Mouse (Mus musculus) frontal cortex, postnatal 36 days (tissue): Measurements from ENCODE around the gene Spata32.
A peak's percentile ranks its signal among the peaks of the same experiment; 100 is the strongest.
"Not testable (repeated sequence)": the region's sequence is repeated elsewhere in the genome, so short reads cannot be mapped to it uniquely, and the experiment has no call there.

Experiments
- DNase-seq, 2 experiments: peaks; one replicate each; pipeline ENCODE4 v3.0.0; 2022; ENCODE audit warnings: low spot score in 2 of 2

Gene Spata32

DNA sequence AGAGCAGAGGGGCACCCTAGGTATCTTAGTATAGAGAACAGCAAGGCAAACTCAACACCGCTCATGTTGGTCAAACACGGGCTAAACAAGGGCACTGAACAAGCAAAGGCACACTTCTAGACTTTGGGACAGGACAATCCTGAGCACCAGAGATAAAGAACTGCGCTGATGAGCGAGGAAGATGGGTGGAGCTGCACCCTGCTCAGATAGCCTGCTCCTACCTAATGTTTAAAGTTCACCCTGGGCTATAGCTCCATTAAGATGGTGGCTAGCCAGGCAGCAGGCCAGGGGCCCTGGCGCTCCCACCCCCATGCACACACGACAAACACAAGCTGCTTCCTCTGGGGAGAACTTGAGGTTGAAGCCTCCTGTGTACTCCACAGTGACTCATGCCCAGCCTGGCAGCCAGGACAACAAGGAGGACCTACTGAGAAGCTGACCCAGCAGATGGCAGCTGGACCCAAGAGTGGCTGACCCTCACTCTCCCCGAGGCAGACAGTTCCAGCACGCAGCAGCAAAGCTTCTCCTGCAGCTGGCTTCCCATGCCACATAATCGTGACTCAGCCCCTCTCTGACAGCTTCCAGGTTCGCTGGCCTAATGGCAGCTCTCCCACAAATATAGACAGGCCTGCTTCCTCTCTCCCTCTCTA is 28.0 kb upstream of the Spata32 start:
- peak in 1 of 2 experiments; percentile 42 for DNase-seq

DNA sequence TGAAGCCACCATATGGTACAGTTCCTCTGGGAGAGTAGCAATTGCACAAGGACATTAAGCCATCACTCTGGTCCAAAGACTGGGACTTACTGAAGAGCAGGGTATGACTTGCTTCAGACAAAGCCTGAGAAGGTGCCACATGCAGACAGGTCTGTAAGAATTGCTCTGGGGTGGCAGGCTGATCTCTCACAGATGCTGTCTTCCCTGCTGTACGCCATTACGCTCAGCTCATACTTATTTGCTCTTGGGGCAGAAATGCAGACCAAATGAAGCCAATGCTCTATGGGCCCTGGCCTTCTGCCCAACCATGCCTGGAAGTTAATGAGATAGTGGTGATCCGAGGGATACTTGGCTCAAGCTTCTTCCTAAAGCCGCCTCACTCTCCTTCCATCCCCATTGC is 26.6 kb upstream of the Spata32 start:
- no peak for DNase-seq

DNA sequence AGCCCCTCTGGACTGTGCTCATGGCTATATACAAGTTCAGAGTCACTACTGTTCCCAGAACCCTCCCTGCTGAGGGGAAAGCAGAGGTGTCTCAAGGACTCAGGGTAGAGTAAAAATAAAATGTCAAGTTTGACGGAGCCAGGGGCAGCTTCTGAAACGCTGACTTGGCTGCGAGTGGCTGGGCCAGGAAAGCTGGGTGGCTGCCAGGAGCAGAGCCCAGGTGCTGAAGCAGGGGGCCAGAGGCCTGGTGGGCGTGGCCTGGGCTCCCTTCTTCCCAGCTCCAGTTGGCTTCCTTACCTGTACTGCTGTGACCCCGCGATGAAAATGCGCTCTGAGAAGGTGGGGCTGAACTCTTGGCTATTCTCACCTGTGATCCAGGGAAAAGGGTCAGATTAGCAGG is 22.5 kb upstream of the Spata32 start:
- no peak for DNase-seq

DNA sequence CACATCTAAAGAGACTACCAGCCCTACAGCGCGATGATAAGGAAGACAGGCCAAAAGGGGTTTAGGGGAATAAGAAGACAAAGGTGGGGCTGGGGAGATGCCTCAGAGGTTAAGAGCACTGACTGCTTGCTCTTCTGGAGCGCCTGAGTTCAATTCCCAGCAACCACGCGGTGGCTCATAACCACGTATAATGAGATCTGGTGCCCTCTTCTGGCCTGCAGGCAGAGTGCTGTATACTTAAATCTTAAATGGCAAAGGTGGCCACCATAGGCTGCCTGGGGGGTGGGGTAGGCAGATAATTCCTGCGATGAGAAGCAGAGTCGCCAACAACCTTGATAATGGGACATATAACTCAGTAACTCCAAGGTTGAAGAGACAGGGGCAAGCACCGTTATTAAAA is 19.5 kb upstream of the Spata32 start:
- no peak for DNase-seq

DNA sequence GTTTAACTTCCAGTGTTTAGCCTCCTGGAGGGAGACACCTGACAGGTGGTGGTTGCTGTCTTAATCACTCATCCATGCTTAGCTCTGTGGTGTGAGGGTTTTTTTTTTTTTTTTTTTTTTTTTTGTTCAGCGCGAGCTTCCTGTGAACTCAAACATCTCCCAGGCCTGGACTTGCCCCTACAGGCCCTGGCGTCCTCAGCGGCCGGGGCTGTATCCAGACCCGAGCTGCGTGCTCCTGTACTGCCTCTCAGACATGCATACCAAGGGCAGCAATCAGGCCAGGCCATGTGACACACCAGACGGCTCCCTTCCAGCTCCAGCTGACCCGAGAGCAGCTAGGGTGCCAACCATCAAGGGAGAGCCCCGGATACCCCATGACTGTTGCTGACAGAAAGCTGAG is 18.7 kb upstream of the Spata32 start:
- DNase-seq, result no peak

DNA sequence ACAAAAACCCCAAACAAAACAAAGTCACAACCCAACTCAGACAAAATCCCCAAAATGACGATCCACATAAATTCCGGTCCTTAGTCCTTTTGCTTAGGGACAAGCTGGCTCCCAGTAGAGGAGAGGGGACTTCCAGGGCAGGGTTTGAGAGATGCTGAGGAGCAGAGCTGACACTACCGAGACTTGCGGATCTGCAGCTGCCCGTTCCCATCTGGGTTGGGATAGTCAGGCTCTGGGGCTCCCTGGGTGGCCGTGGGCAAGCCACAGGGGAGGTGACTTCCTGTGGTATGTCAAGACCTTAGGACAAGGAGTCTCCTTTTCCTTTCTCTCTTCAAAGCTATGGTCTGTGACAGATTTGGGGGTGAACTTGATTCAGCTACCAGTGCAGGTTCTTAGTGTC is 18.2 kb upstream of the Spata32 start:
- DNase-seq, result no peak

DNA sequence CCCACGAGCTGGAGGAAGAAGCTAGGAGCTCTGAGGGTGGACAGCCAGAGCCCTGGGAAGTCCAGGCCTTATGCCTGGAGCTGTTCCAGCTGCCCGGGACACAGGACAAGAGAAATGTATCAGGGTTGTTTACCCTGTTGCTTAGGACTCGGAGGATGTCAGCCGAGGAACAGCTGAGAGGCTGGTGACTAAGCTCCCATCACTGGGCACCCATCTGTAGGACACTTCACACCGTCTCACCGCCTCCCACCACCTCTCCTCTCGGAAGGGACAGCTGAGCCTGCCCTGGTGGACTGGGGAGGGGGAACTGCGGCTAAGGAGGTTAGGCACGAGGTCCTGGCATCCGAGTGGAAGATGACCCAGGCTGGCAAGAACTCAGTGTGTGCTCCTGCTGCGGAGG is 17.5 kb upstream of the Spata32 start:
- no peak for DNase-seq

DNA sequence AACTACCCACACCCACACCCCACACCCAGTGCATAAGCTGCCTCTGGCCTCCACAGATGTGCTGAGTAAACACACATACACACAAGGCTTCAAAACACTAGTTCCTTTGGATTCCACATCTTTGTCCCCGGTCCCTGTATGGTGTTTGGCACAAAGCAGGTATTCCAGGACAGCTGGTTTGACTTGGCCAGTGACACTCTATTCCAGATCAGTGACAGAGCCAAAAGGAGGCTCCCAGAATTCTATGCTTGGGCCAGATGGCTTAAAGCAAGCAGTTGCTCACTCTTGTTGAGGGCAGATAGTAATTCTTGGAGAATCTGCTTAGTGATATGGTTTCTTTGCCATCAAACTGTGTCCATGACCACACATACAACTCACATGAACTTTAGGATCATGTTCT is 16.2 kb upstream of the Spata32 start:
- no peak for DNase-seq

DNA sequence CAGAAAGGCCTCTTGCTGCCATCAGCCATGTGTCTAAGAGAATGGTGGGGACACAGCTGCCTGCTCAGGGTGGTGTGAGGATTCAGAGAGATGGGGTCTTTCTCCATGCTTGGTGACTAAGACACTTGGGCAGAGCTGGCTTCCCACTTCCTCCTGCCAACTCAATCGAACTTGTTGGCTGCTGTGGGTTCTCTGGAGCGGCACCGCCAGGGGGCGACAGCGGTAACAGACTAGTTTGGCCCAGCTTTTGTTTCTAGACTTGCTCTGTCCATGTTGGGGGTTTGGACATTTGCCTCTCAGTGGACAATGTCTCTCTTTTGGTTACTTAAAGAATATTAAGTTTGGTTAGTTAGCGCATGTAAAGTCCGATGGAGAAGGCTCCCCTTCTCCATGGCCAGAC is 14.7 kb upstream of the Spata32 start:
- DNase-seq, result peak; percentile 75 to 82

DNA sequence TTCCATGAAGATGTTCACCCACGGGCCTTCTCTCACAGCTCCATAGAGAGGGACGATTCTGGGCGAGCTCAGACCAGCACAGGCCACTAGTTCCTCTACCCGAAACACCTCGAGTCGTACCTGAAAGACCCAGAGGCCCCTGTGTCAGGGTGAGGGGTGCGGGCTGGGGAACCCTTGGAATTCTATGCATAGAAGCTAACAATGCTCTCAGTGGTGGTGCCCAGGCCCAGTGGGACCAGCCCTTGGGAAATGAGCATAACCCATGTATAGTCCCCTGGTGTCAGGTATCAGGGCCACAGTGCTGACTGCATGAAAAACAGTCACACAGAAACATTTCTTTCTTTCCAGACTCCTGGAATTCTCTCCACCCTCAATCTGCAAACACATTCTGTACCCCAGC is 13.1 kb upstream of the Spata32 start:
- no peak for DNase-seq

DNA sequence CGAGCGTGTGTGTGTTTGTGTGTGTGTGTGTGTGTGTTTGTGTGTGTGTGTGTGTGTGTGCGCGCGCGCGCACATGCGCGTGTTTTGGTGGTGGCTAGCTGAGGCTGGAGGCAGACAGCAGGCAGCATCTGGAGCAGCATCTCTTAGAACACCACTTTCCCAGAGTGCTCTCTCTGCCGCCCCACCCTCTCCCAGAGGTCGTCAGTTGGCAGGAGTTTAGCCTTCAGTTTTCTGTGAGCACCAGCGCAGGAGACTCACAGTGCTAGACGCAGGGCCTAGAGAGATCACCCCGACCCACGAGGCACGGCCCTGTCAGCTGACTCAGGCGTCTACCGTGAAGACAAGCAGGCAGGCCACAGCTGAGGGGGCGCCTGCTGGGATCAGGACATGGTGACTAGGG is 12.4 kb upstream of the Spata32 start:
- DNase-seq, result no peak

DNA sequence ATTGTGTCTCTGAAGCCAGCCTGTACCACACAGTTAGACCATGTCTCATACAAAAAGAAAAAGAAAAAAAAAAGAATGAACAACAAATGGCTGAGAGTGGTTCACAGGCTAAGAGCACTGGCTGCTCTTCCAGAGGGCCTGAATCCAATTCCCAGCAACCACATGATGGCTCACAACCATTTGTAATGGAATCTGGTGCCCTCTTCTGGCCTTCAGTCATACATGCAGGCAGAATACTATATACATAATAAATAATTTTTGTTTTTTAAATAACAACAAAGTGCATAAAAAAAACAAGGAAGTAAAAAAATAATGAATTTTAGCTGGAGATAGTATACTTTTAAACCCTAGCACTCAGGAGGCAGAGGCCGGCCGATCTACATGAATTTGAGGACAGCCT is 11.4 kb upstream of the Spata32 start:
- no peak for DNase-seq

DNA sequence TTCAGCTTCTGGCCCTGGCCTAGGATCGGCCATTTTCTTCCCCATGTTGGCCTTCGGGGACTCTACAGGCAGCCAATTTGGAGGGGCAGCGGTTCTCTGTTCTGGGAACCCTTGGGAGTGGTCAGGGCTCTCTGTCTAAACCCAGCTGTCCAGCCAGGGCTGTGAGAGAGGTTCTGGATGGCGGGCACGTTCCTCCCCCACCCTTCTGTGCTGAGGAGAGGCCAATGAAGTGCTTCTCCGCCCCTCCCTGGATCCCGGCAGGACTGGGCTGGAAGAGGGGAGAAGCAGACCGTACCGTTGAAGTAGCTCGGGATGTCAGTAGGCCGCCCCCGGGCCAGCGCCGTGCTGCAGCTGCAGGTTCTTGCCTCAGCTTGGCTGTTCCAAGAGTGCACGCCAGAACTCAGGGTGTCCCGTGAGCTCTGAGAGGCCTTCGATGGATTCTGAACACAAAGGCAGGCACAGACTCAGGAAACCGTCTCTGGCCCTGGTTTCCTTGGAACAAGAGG is 5.8 kb upstream of the Spata32 start:
- no peak for DNase-seq

DNA sequence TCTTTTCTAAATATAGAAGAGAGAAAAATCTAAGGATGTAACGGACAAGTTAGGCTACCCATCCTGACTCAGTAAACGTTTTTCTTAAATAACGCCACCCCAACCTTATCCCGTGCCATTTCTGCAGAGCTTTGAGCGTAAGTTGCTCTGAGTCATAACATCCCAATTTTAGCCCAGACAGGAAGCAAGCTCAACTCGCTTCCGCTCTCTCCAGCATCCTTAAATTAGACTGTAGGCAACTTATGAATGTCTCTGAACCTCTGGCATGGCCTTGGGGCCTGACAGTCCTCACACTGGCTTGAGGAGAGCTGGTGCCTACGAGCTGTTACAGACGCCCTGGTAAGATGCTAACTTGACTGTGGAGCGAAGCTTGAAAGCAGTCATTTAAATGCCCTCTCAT is 5.2 kb upstream of the Spata32 start:
- peak; percentile 50 to 60 for DNase-seq

DNA sequence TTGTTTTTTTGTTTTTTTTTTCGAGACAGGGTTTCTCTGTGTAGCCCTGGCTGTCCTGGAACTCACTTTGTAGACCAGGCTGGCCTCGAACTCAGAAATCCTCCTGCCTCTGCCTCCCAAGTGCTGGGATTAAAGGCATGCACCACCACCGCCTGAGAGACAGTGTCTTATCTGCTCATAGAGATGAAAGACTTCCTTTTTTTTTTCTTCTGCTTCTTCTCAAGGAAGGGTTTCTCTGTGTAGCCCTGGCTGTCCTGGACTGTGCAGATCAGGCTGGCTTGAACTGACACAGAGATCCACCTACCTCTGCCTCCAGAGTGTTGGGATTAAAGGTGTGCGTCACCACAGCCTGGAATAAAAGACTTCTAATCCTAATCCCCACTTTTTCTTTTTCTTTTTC is 4.5 kb upstream of the Spata32 start:
- DNase-seq, result not testable (repeated sequence)

DNA sequence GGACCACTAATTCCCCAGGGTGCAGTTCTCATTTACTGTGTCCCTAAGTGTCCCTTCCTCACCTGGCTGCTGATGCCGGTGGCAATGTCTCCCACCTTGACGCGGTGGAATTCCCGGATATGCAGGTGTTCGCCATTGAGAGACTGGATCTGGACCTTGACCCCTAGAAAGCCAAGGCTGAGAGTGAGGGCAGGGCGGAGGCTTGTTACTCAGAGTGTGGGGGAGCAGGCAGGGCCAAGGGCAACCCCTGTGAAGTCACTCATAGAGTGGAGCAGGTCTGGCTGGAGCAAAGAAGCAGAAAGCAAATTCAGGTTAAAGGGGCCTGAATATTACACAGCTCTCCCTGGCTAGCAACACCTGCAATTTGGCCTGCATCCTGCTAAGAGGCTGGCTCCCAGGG is 3.2 kb upstream of the Spata32 start:
- no peak for DNase-seq

DNA sequence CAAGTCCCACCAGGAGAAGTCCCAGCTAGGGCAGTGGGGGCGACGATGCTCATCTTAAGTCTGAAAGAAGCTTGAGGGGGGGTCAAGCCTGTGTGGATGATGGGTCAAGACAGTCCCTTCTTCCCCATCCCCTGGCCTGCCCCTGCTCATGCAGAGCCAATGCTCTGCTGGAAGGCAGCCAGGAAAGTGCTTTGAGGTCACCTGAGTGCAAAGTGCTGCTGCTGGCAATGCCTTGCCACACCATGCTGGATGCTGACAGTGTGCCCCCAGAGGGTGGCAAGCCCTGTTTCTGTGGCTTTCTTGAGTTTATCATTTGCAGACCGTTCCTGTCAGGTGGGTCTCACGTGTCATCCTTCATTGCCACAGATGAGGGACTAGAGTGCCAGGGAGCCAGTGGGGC is 1.8 kb upstream of the Spata32 start:
- DNase-seq, result no peak

DNA sequence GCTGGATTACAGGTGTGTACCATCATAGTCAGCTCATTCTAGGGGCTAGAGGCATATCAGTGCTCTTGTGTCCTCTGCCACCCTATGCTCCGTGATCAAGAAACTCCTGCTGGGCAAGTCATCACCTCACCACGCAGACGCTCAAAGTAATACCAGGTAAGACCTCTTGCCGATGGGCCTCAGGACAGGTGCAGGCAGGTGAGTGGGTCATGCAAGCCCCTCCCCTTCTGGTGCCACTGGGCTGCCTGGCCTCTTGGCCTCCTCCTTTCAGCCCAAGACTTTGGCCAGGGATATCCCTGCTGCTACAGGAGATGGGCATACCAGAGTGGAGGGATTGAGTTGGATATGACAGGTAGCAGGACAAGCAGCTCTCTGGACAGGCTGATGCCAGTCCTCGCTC is 1.0 kb upstream of the Spata32 start:
- DNase-seq, result no peak

DNA sequence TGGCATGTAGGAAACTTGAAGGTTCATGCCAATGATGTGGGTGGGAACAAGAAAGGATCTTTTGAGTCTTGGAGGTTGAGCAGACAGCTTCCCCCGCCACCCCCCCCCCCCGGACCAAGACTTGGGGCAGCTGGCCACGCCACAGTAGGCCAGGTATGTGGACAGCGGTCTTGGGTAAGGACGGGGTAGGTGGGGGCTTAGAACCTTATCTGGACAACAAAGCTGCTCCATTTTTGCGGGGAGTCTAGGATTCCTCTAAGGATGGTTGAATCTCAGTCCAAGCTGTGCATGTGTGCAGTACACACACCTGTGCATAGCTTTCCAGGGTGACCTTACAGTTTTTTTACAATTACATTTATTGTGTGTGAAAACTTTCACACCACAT is 277 bp upstream of the Spata32 start:
- no peak for DNase-seq

DNA sequence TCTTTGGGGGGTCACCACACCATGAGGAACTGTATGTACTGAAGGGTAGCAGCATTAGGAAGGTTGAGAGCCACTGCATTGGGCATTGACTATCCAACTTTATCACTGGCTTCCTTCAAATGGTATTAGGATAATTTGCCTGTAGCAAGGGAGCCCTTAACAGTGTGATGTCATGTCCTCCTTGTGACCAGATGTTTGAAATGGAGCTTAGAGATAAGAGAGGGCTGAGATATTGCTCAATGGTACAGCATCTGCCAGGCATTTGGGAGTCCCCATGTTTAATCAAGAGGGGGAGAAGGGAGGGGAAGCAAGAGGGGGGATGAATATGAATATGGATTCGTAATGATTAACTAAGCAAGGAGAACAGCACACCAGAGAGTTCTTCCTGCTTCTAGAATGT is 2.9 kb downstream of the Spata32 start:
- no peak for DNase-seq

DNA sequence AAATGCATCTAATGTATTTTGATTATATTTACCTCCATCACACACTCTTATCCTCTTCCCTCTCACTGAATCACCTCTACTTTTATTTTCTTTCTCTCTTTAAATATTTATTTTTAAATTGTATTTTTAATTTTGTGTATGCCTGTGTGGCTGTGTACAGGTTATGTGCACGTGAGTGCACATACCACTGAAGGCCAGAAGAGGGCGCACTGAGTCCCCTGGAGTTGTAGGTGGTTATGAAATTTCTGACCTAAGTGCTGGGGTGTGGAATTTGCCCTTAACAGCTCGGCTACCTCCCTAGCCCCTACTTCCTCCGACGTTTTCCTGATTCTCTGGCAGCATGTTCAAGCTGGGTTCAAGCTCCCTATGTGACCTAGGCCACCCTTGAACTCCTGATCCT is 4.5 kb downstream of the Spata32 start:
- DNase-seq, result no peak

DNA sequence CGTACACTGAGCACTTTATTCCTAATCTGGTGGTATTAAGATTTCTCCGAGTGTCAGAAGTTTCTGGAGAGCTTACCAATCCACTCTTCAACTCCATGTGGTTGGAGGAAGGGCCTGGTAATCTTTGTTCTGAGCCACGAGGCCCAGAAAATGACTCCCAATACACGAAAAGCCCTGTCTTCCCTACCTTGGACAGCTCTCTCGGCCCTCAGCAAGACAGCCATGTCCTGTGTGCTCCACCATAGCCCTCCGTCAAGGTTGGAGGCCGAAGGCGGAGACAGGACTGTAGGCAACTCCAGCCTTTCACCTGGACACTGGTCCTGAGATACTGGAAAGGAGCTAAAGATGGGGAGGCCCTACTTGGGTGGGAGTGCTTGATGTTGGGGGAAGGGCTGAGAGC is 7.9 kb downstream of the Spata32 start:
- no peak for DNase-seq

DNA sequence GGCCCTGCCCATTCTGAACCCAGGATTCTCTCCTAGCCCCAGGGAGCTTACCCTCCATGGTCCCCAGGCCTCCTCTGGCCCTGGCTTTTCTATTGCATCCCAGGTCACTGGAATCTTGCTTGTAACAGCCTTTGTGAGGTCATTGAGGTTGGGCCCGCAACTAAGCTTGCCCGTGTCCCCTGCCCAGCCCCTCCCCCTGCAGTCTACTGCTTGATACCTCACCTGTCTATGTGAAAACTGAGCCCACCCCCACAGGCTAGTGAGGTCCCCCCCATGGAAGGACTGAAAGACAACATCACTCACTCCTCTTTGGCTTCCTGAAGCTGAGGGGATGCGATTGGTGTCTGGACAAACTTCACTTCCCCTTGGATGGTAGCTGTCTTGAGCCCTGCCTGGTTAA is 9.8 kb downstream of the Spata32 start, which contains the start of gene 1700023F06Rik:
Gene 1700023F06Rik (minus strand): TSS at position 101 of the 400 bp plus-strand sequence.
- DNase-seq, result no peak

DNA sequence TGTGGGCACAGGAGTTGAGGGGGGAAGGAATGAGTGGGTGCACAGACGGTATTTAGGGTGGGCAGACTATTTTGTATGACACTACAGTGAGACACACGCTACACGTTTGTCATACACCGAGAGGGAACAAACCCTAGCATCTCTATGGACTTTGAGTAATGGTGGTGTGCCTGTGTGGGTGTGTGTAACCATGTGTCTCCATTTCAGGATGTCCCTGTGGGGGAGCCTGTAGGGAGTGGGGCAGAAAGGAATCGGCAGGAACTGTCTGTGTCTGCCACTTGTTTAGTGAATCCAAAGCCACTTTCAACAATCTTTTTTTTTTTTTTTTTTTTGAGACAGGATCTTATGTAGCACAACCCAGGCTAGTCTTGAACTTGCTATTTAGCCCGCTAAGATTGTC is 12.0 kb downstream of the Spata32 start:
- no peak for DNase-seq
